Mouse (Mus musculus) MEL (cell line): ENCODE results near the gene Sparc. TPM values are rescaled to one million over a fixed set of nuclear protein-coding genes. Genes with fewer than 3 reads are reported as not detected.

Experiments
- DNase-seq: peaks from one replicate; pipeline ENCODE4 v3.0.0; 2011; ENCODE audit warnings: low read depth, low spot score
- H3K27ac ChIP-seq: 2 replicates; pipeline ENCODE4 v1.5.1; 2012; ENCODE audit warnings: low read depth, mild to moderate bottlenecking, control low read depth, low read length, moderate library complexity; ENCODE audit not compliant: control insufficient read depth
- H3K27me3 ChIP-seq, 2 experiments: fragments of 150-350 bp in 1 of 2; sonication (generic) in 1 of 2; 2 replicates each; pipeline ENCODE4 v1.6.1; 2012; ENCODE audit warnings: low read length in 2 of 2, mild to moderate bottlenecking in 2 of 2, improper control_type of control experiment in 1 of 2, moderate library complexity in 1 of 2; ENCODE audit not compliant: insufficient read depth in 2 of 2, control insufficient read depth in 1 of 2
- H3K36me3 ChIP-seq, 2 experiments: 2 replicates each; pipeline ENCODE4 v1.6.1; 2012 to 2014; ENCODE audit warnings: low read length in 2 of 2, improper control_type of control experiment in 1 of 2, inconsistent platforms in 1 of 2, mild to moderate bottlenecking in 1 of 2; ENCODE audit not compliant: insufficient read depth in 2 of 2, control insufficient read depth in 1 of 2
- H3K4me1 ChIP-seq, 2 experiments: fragments of 150-350 bp in 1 of 2; sonication (generic) in 1 of 2; 2 replicates each; pipeline ENCODE4 v1.6.1; 2012; ENCODE audit warnings: low read length in 2 of 2, improper control_type of control experiment in 1 of 2, mild to moderate bottlenecking in 1 of 2; ENCODE audit not compliant: insufficient read depth in 2 of 2, control insufficient read depth in 1 of 2
- H3K4me3 ChIP-seq, 2 experiments: fragments of 150-350 bp in 1 of 2; sonication (generic) in 1 of 2; 2 replicates each; pipeline ENCODE4 v1.5.1; 2012; ENCODE audit warnings: low read depth in 2 of 2, low read length in 2 of 2, mild to moderate bottlenecking in 2 of 2, moderate library complexity in 2 of 2, control low read depth in 1 of 2, improper control_type of control experiment in 1 of 2; ENCODE audit not compliant: control insufficient read depth in 1 of 2, insufficient read depth in 1 of 2
- H3K79me2 ChIP-seq: 2 replicates; pipeline ENCODE4 v1.6.1; 2012; ENCODE audit warnings: mild to moderate bottlenecking, low read length, moderate library complexity; ENCODE audit not compliant: control insufficient read depth, poor library complexity, insufficient read depth
- H3K9ac ChIP-seq: 2 replicates; pipeline ENCODE4 v1.6.1; 2012; ENCODE audit warnings: low read depth, mild to moderate bottlenecking, control low read depth, low read length, moderate library complexity; ENCODE audit not compliant: control insufficient read depth, poor library complexity, severe bottlenecking
- H3K9me3 ChIP-seq: fragments of 150-350 bp; sonication (generic); replicated peaks from 2 replicates; pipeline ENCODE4 v1.6.1; 2012; ENCODE audit warnings: mild to moderate bottlenecking, low read length, improper control_type of control experiment, moderate library complexity; ENCODE audit not compliant: insufficient read depth
- BHLHE40 ChIP-seq: IDR thresholded peaks from 2 replicates; pipeline ENCODE4 v1.6.1; 2012; ENCODE audit warnings: low read depth, mild to moderate bottlenecking, inconsistent platforms, low read length, improper control_type of control experiment, borderline replicate concordance
- CHD1 ChIP-seq: IDR thresholded peaks from 2 replicates; pipeline ENCODE4 v1.6.1; 2012; ENCODE audit warnings: low read depth, mild to moderate bottlenecking, inconsistent platforms, low read length, improper control_type of control experiment
- E2F4 ChIP-seq: IDR thresholded peaks from 2 replicates; pipeline ENCODE4 v1.6.1; 2011; ENCODE audit warnings: low read depth, low read length, improper control_type of control experiment, borderline replicate concordance
- EP300 ChIP-seq, 2 experiments: IDR thresholded peaks; 2 replicates each; pipeline ENCODE4 v1.6.1; 2011; ENCODE audit warnings: improper control_type of control experiment in 2 of 2, low read length in 2 of 2, low read depth in 1 of 2, mild to moderate bottlenecking in 1 of 2
- ETS1 ChIP-seq: IDR thresholded peaks from 2 replicates; pipeline ENCODE4 v1.6.1; 2012; ENCODE audit warnings: low read depth, mild to moderate bottlenecking, inconsistent platforms, low read length, improper control_type of control experiment, moderate library complexity
- GATA1 ChIP-seq: IDR thresholded peaks from 2 replicates; pipeline ENCODE4 v1.6.1; 2011; ENCODE audit warnings: low read depth, low read length, improper control_type of control experiment
- HCFC1 ChIP-seq: IDR thresholded peaks from 2 replicates; pipeline ENCODE4 v1.6.1; 2012; ENCODE audit warnings: low read depth, mild to moderate bottlenecking, inconsistent platforms, low read length, improper control_type of control experiment, moderate library complexity
- KAT2A ChIP-seq: conservative IDR thresholded peaks from 2 replicates; pipeline ENCODE4 v1.6.1; 2012; ENCODE audit warnings: low read depth, low read length, improper control_type of control experiment, inconsistent platforms
- MAFK ChIP-seq: IDR thresholded peaks from 2 replicates; pipeline ENCODE4 v1.6.1; 2011; ENCODE audit warnings: low read depth, mild to moderate bottlenecking, low read length, improper control_type of control experiment, borderline replicate concordance
- MEF2A ChIP-seq: IDR thresholded peaks from 2 replicates; pipeline ENCODE4 v1.6.1; 2014; ENCODE audit warnings: low read depth, mild to moderate bottlenecking, inconsistent platforms, low read length, improper control_type of control experiment; ENCODE audit not compliant: poor library complexity, insufficient replicate concordance, severe bottlenecking; ENCODE audit errors: extremely low read depth
- MXI1 ChIP-seq: IDR thresholded peaks from 2 replicates; pipeline ENCODE4 v1.6.1; 2011; ENCODE audit warnings: mild to moderate bottlenecking, low read depth, low read length, improper control_type of control experiment
- MYB ChIP-seq: IDR thresholded peaks from 2 replicates; pipeline ENCODE4 v1.6.1; 2011; ENCODE audit warnings: mild to moderate bottlenecking, low read depth, low read length, improper control_type of control experiment
- NELFE ChIP-seq: IDR thresholded peaks from 2 replicates; pipeline ENCODE4 v1.6.1; 2011; ENCODE audit warnings: low read depth, low read length, improper control_type of control experiment
- NRF1 ChIP-seq: IDR thresholded peaks from 2 replicates; pipeline ENCODE4 v1.6.1; 2014; ENCODE audit warnings: low read depth, mild to moderate bottlenecking, inconsistent platforms, low read length, improper control_type of control experiment, moderate library complexity; ENCODE audit not compliant: poor library complexity, insufficient read depth, severe bottlenecking
- POLR2AphosphoS2 ChIP-seq: IDR thresholded peaks from 2 replicates; pipeline ENCODE4 v1.6.1; 2011; ENCODE audit warnings: low read length, improper control_type of control experiment
- RCOR1 ChIP-seq: IDR thresholded peaks from 2 replicates; pipeline ENCODE4 v1.6.1; 2012; ENCODE audit warnings: low read depth, mild to moderate bottlenecking, inconsistent platforms, low read length, improper control_type of control experiment
- SIN3A ChIP-seq: IDR thresholded peaks from 2 replicates; pipeline ENCODE4 v1.6.1; 2012; ENCODE audit warnings: low read length, improper control_type of control experiment, inconsistent platforms
- TAL1 ChIP-seq: IDR thresholded peaks from 2 replicates; pipeline ENCODE4 v1.6.1; 2012; ENCODE audit warnings: mild to moderate bottlenecking, inconsistent platforms, low read length, moderate library complexity, mixed read lengths
- TCF12 ChIP-seq: IDR thresholded peaks from 2 replicates; pipeline ENCODE4 v1.6.1; 2014; ENCODE audit warnings: low read depth, mild to moderate bottlenecking, inconsistent platforms, low read length, improper control_type of control experiment, moderate library complexity
- UBTF ChIP-seq: IDR thresholded peaks from 2 replicates; pipeline ENCODE4 v1.6.1; 2012; ENCODE audit warnings: low read depth, mild to moderate bottlenecking, inconsistent platforms, low read length, improper control_type of control experiment, moderate library complexity, borderline replicate concordance; ENCODE audit not compliant: insufficient read depth
- USF1 ChIP-seq: IDR thresholded peaks from 2 replicates; pipeline ENCODE4 v1.6.1; 2014; ENCODE audit warnings: low read depth, mild to moderate bottlenecking, inconsistent platforms, low read length, improper control_type of control experiment, moderate library complexity
- USF2 ChIP-seq, 2 experiments: IDR thresholded peaks; 2 replicates each; pipeline ENCODE4 v1.6.1; 2011 to 2012; ENCODE audit warnings: improper control_type of control experiment in 2 of 2, low read length in 2 of 2, borderline replicate concordance in 1 of 2, inconsistent platforms in 1 of 2, low read depth in 1 of 2, mild to moderate bottlenecking in 1 of 2; ENCODE audit not compliant: insufficient read depth in 1 of 2
- ZC3H11A ChIP-seq: IDR thresholded peaks from 2 replicates; pipeline ENCODE4 v1.6.1; 2012; ENCODE audit warnings: low read depth, mild to moderate bottlenecking, inconsistent platforms, low read length, improper control_type of control experiment
- ZKSCAN1 ChIP-seq: IDR thresholded peaks from 2 replicates; pipeline ENCODE4 v1.6.1; 2012; ENCODE audit warnings: low read depth, mild to moderate bottlenecking, inconsistent platforms, low read length, improper control_type of control experiment, moderate library complexity
- ZMIZ1 ChIP-seq: IDR thresholded peaks from 2 replicates; pipeline ENCODE4 v1.6.1; 2012; ENCODE audit warnings: low read depth, mild to moderate bottlenecking, inconsistent platforms, low read length, improper control_type of control experiment, moderate library complexity
- ZNF384 ChIP-seq: IDR thresholded peaks from 2 replicates; pipeline ENCODE4 v1.6.1; 2012; ENCODE audit warnings: low read depth, mild to moderate bottlenecking, inconsistent platforms, low read length, improper control_type of control experiment
- polyA plus RNA-seq, 2 experiments: library from polyadenylated mRNA; stranded (reverse) in 1 of 2; unstranded in 1 of 2; fragments of >175 nt in 1 of 2; fragments of >200 nt in 1 of 2; gene quantifications; 2 replicates each; pipeline versions ENCODE4 v1.2.1 to v1.2.4; 2012; ENCODE audit warnings: low replicate concordance in 2 of 2, low read depth in 1 of 2; ENCODE audit not compliant: insufficient read length in 2 of 2, insufficient read depth in 1 of 2, missing spikeins in 1 of 2
- total RNA-seq: library from RNA; depleted of rRNA; stranded (reverse); fragments of 300-350 nt; gene quantifications from 2 replicates; pipeline ENCODE4 v1.2.3, GENCODE M21; 2012

Gene Sparc
- total and polyA plus RNA-seq, 3 experiments, result not detected

DNA sequence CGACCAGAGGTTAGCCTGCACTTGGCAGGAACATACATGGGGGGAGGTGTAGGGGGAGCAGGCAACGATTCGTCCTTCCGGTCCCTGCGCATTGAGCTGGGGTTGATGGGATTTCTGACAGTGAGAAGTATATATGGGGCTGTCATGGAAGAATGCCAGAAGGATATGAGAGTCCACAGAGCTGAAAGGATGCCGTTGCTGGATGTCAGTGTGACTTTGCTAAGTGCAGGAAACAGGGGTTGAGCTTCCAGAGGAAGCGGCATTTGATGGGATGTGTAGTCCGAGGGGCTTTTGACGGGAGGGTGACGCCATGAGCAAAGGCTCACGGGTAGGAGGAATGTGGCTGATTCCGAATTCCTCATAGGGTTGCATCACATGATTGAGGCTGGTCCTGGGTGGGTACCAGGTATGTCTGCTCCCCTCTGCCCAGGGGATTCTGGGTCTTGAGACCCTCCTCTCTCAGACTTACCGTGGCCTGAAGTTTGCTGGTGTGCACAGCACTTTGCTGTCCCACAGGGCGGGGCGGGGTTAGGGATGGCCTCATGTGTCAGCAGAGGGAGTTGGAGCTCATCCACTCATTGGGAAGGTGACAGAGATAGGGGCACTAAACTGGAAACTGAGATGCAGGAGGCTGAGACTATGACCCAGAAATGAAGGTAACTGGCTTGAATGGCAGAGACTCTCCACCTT, 64.7 kb downstream of the Sparc start:
- Histone ChIP-seq H3K4me3 (no peak overlapping the region), H3K27me3 (peaks cover 23 to 28% of the 10 kb centered on the region in 2 experiments), H3K79me2 (no peaks in the 10 kb centered on the region)
- no peak for DNase-seq
- TF ChIP-seq ZMIZ1 (no peak), TCF12 (no peak), KAT2A (no peak), MAFK (no peak), CHD1 (no peak), MXI1 (no peak), ZNF384 (no peak), NRF1 (no peak), TAL1 (no peak), HCFC1 (no peak), MYB (no peak), ETS1 (no peak), NELFE (no peak), USF1 (no peak), ZKSCAN1 (no peak), POLR2AphosphoS2 (no peak), UBTF (no peak)
- TF ChIP-seq, all 39 proteins: peak for 0
- H3K9ac ChIP-seq, result no peak overlapping the region
- H3K36me3 ChIP-seq, result no peaks in the 10 kb centered on the region
- H3K4me1 ChIP-seq, result no peaks in the 10 kb centered on the region
- no peak overlapping the region for H3K27ac ChIP-seq
- no peaks in the 10 kb centered on the region for H3K9me3 ChIP-seq

DNA sequence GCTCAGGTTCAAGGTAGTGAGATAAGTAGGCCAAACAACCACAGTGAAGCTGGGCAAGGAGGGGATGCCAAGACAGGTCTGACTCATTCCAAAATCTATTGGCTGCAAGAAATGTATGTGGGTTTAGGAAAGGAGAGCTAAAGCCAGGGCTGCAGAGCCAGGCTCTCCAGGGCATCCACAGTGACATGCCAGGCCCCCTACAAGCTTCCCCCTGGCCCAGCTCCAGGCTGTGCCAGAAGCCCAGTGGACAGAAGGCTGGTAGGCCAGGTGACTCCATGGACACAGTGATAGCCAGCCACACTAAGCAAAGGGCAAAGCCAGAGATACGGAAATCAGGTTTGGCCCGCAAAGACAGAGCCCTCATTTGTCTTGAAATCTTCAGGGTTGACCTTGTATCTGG, 66.1 kb downstream of the Sparc start:
- no peak overlapping the region for H3K27ac ChIP-seq
- H3K27me3 ChIP-seq, result peaks cover 26% of the 10 kb centered on the region in 2 experiments
- TF ChIP-seq KAT2A (no peak), HCFC1 (no peak), BHLHE40 (no peak), POLR2AphosphoS2 (no peak), RCOR1 (no peak), SIN3A (no peak), EP300 (IDR thresholded peaks at IDR 0.05; ENCODE audit: low read depth in 1 of 2, low read length in 2 of 2) (no peak), MYB (no peak), ETS1 (no peak), CHD1 (no peak), USF2 (IDR thresholded peaks at IDR 0.05; ENCODE audit: borderline replicate concordance in 1 of 2, insufficient read depth in 1 of 2, low read depth in 1 of 2, low read length in 2 of 2) (no peak), NELFE (no peak), MEF2A (no peak), E2F4 (no peak), ZC3H11A (no peak), USF1 (no peak), GATA1 (no peak), ZNF384 (no peak)
- TF ChIP-seq, all 39 proteins: peak for 0
- H3K4me1 ChIP-seq, result no peaks in the 10 kb centered on the region
- H3K4me3 ChIP-seq, result no peak overlapping the region
- H3K36me3 ChIP-seq, result no peaks in the 10 kb centered on the region
- DNase-seq, result no peak
- no peaks in the 10 kb centered on the region for H3K9me3 ChIP-seq
- no peak overlapping the region for H3K9ac ChIP-seq
- no peaks in the 10 kb centered on the region for H3K79me2 ChIP-seq
